Comparison of ENCODE assay signal across 9 mouse cellular contexts in genomic region chr6:148913938-148914337, GRCm38 (mm10). TPM values are rescaled to one million over a fixed set of nuclear protein-coding genes. Genes with fewer than 3 reads are reported as not detected.
DNase-seq lines count a peak whose midpoint lies in the region; ATAC-seq and TF ChIP-seq lines count a peak whose summit lies in the region.
"Had no signal": no experiment of that assay in that cellular context is flagged by ENCODE, and none has a peak within 500 bp of the region (broad histone marks: within the 10 kb centered on the region; RNA-seq: fewer than 3 reads in every experiment).

No protein-coding gene starts in this region.

- no peaks in the 10 kb centered on the region for H3K9me3 ChIP-seq in lung, embryonic 14.5 days (ENCODE audit: low read depth, low read length)
- H3K9me3 ChIP-seq: limb, embryonic 15.5 days had no signal

- H3K4me2 ChIP-seq in lung, embryonic 14.5 days: no peak overlapping the region
- H3K4me2 ChIP-seq: limb, embryonic 15.5 days had no signal

- WGBS in lung, embryonic 14.5 days: 7% methylated on average over 2 of the region's 2 CpGs

- H3K27ac ChIP-seq in lung, embryonic 14.5 days (ENCODE audit: low read depth): no peak overlapping the region
- H3K27ac ChIP-seq: limb, embryonic 15.5 days had no signal

- H3K36me3 ChIP-seq in lung, embryonic 14.5 days (ENCODE audit: insufficient read depth): peaks cover 1% of the 10 kb centered on the region; the same call in 1 of the 2 replicates

- intact Hi-C loops in heart, postnatal 14 days (cut with DNase I): loop anchor here (2.0 to 10.0 kb wide), 2 partner anchors 665 to 699 kb away; partner anchors contain the start of gene Ergic2

- no peak overlapping the region for H3K4me3 ChIP-seq in lung, embryonic 14.5 days (ENCODE audit: low read depth, low read length)
- H3K4me3 ChIP-seq: limb, embryonic 15.5 days had no signal

- ATAC-seq in activated CD4-positive, CD25-positive, alpha-beta regulatory T cell, adult 4 months: peak; percentile 77
- peak; percentile 98 for ATAC-seq in common myeloid progenitor, adult 5-6 weeks (replicated peaks; ENCODE audit: low read depth, poor library complexity, severe bottlenecking)
- peak; percentile 64 for ATAC-seq in lung, embryonic 14.5 days (ENCODE audit: insufficient read depth)
- ATAC-seq in neutrophil, adult 5-6 weeks (ENCODE audit: extremely low read depth, insufficient number of reproducible peaks, low FRiP score, poor library complexity, severe bottlenecking): peak; percentile 67; the same call in 1 of the 2 replicates

- H3K9ac ChIP-seq in lung, embryonic 14.5 days: no peak overlapping the region
- H3K9ac ChIP-seq: limb, embryonic 15.5 days had no signal

- H3K4me1 ChIP-seq in lung, embryonic 14.5 days (ENCODE audit: insufficient read depth): no peaks in the 10 kb centered on the region
- H3K4me1 ChIP-seq: limb, embryonic 15.5 days had no signal

- DNase-seq in heart, adult 18-20 months: peak; percentile 33 to 69
- no peak for DNase-seq in heart, adult 11 months
- DNase-seq in heart, postnatal 14 days: peak; percentile 28 to 63
- DNase-seq in kidney, postnatal 36 days: peak; percentile 69 to 71
- peak; percentile 91 for DNase-seq in lung, embryonic 14.5 days

- TF ChIP-seq CTCF in lung, embryonic 14.5 days (IDR thresholded peaks at IDR 0.05; ENCODE audit: low read depth): peak; percentile 77

- H3K27me3 ChIP-seq in lung, embryonic 14.5 days (ENCODE audit: insufficient read depth, low read length): no peaks in the 10 kb centered on the region
- H3K27me3 ChIP-seq: limb, embryonic 15.5 days had no signal

RNA-seq across cellular contexts. Expression of gene Caprin2, which starts 17.9 kb away (rescaled TPM):
- 1 to 10 TPM; 3.5 to 5.2 TPM for total RNA-seq in heart, adult 18-20 months (2021)
- 1 to 10 TPM; 2.9 to 3.7 TPM for polyA plus RNA-seq in activated CD4-positive, CD25-positive, alpha-beta regulatory T cell, adult 4 months (2017; shearing (Covaris generic))
- 11.0 and 17.0 TPM in 2 replicates for total RNA-seq in common myeloid progenitor, adult 5-6 weeks (2017)
- total RNA-seq in heart, postnatal 14 days (2021): 1 to 10 TPM; 5.7 to 6.5 TPM
- polyA plus RNA-seq in lung, embryonic 14.5 days (2014; fragmentation: Nextera tagmentation; extraction: Ambion mirVana): 10.4 and 11.2 TPM in 2 replicates
- total RNA-seq in neutrophil, adult 5-6 weeks (2017): 11.4 and 15.0 TPM in 2 replicates

RNA-seq across cellular contexts. Expression of gene Sinhcaf, which starts 32.3 kb away (rescaled TPM):
- total RNA-seq in heart, adult 18-20 months (2021): 1 to 10 TPM; 3.3 to 4.6 TPM
- polyA plus RNA-seq in activated CD4-positive, CD25-positive, alpha-beta regulatory T cell, adult 4 months (2017; shearing (Covaris generic)): 10 to 100 TPM; 61.4 to 62.9 TPM
- 115 and 126 TPM in 2 replicates for total RNA-seq in common myeloid progenitor, adult 5-6 weeks (2017)
- 1 to 10 TPM; 6.4 to 6.9 TPM for total RNA-seq in heart, postnatal 14 days (2021)
- 150 and 151 TPM in 2 replicates for polyA plus RNA-seq in lung, embryonic 14.5 days (2014; fragmentation: Nextera tagmentation; extraction: Ambion mirVana)
- total RNA-seq in neutrophil, adult 5-6 weeks (2017): 44.3 and 45.3 TPM in 2 replicates
